Mouse (Mus musculus) thymus, postnatal 36 days (tissue): Measurements from ENCODE around the gene Tpst1.
A peak's percentile ranks its signal among the peaks of the same experiment; 100 is the strongest.

Experiments
- DNase-seq, 2 experiments: peaks; one replicate each; pipeline ENCODE4 v3.0.0; 2022; ENCODE audit warnings: mixed read lengths in 2 of 2

The Tpst1 gene

DNA sequence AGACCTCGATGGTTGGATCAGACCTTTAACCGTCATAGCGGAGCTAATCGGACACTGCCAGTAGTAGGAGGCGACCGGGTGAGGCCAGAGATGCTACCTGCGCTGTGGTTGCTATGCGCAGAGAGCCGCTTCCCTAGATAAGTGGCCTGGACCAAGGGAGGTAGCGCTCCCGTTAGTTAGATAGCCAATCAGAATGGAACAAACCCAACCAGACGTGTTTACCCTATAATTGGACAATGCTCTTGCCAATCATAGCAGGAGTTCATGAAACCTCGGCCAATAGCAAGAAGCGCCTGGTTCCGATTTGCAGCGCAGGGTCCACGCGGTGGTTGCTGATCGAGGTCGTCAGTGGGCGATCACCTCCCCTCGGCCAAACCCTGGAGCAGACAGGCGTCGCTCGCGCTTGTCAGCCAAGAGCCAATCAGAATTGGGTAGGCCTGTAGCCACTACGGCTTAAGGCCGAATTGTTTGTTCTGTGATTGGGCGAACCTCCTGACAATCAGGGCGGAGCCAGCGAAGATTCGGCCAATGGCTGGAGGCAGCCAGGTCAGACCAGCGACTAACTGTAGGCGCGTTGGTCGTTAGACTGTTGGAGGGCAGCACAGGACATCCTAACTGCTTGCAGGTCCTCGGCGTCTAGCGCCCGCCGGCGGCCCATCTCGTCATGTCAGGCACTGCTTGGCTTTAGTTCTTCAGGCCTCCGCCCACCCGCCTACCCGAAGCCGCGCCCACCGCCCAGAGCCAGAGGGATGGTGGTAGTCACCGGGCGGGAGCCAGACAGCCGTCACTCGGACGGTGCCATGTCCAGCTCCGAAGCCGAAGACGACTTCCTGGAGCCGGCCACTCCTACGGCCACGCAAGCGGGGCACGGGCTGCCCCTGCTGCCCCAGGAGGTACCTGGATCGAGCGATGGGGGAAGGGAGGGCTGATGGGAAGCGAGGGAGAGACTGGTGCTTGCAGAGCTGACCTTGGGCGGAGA lies 71.5 kb downstream of the Tpst1 start, which contains the start of gene Kctd7:
Gene Kctd7, plus strand, starts transcription at position 528 of the 979 bp plus-strand sequence.
- DNase-seq: peak; percentile 91 to 93

DNA sequence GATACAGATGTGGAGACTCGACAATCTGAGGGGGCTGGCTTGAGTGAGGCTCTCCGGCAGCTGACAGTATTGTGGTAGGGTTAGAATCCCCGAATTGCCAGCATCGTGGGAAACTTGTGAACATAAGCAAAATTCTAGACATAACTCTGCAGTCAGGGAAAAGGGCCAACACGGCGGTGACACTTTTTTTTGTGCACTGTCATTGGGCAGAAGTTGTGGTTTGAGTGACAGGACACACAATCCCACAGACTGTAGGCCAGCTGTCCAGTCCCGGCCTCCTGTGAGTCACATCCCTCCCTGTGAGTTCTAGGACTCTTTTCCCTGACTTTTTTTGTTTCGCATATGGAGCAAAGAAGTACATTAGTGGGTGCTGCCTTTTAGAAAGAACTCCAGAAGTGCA lies 72.8 kb downstream of the Tpst1 start:
- DNase-seq: no peak

DNA sequence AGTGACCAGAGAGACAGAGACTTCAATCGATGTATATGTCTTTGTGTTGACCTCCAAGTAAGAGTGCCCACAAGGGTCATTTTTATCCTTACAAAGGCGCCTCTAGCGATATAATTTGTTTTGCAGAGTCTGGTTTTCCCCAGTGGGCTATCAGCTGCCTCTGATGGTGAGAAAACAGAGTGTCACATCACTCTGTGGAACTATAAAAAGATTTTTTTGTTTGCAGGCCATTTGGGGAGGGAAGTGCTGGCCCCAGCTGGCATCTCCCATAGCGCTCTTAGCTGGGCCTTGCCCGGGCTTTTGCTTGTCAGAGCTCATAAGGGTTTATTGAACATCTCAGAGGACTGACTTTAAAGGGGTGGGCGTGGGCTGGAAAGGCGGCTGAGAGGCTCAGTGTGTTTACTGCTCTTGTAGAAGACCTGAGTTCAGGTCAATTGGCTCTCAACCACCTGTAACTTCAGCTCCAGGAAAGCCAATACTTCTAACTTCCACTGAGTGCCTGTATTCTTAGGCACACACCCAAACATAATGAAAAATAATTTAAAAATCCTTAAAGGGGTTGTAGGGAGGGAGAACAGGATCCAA lies 76.7 kb downstream of the Tpst1 start:
- DNase-seq: no peak

DNA sequence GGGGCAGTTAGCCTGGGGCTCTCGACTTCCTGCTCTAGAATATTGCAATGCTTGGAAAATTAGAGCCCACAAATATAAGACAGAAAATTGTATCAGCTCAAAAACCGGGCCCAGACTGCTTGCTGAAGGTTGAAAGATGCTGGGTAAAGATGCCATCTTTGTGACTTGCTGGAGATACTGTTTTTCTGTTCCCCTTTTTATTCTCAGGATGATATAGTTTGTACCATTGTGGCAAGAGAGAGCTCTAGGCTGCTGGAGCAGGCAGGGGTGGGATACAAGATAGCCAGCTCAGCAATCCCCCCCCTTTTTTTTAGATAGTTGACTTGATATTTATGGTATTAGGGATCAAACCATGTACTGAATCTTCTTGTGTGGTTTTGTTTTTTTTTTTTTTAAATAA lies 81.2 kb downstream of the Tpst1 start:
- DNase-seq: no peak

DNA sequence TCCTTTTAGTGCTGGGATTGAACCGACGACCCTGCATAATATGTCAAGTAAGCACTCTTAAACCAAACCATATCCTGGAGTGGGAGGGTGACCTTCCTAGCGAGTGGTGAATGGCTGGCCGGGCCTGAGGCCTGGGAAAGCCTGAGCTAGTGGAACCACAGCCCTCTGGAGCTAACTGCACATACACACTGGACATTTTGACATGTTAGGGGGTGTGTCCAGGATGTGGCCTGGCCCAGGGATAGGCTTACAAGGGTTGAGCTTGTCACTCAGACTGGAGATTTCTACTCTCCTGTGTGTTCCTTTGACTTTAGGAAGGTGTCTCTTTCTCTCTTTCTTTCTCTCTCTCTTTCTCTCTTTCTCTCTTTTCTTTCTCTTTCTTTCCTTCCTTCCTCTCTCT lies 85.4 kb downstream of the Tpst1 start:
- DNase-seq: no peak

DNA sequence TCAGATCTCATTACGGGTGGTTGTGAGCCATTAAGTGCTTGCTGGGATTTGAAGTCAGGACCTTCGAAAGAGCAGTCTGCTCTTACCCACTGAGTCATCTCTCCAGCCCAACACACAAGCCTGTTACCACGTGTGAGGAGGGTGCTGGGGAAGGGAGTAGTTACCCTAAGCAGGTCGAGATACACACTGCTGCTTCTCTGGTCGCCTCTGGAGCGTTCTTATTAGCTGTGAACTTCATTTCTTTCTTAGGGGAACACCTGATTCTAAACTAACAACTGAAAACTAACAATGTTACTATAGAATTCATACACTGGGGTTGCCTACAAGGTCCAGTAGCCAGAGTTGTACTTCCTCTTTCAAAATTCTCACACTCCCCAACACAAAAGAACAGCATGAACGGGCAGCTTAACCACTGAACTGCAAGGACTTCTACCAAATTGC lies 86.7 kb downstream of the Tpst1 start:
- DNase-seq: no peak

DNA sequence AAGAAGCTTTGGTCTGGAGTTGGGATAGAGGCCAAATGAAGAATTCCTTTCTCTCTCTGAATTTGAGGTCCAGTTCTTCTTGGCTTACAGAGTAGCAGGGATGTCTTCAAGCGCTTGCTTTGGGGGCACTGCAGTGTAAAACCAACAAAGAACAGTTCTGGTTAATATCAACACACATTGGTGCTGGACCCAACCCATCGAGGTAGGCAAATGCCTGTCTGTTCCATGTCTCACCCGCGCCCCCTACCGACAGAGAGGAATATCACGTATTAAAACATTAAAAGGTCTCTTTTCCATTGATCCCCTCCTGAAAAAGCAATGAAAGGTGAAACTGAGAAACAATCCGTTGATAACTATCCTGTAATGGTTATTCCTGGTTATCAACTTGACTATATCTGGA lies 90.5 kb downstream of the Tpst1 start:
- peak; percentile 62 to 72 for DNase-seq

DNA sequence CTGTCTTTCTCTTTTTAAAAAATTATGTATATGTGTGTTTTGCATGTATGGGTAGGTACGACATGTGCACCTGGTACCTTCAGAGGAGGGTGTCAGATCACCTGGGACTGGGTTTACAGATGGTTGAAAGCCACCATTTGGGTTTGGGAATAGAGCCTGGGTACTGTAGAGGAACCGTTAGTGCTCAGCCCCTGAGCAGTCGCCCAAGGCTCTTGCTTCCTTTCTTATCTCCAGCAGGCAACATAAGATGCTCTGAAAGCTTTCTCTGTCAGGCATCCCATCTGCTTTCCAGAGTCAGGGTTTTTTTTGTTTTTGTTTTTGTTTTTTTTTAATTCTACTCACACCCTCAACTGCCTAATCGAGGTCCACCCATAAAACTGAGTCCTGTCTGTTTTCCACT lies 92.1 kb downstream of the Tpst1 start:
- no peak for DNase-seq

DNA sequence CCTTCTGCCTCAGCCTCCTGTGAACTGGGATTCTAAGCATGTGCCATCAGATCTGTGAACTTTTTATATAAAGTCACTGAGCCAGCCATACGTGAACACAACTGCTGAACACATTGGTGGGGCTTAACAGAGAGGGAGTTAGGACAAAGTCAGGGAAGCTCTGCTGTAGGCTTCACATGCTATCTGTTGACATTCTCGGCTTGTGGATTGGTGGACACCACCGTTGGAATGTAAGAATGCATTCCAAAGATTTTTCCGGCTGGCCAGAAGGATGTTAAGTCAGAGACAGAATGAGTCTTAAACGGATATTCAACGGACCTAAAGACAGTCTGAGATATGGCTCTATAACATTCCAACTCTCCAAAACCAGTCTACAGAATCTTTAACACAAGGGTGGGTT lies 96.0 kb downstream of the Tpst1 start:
- DNase-seq: no peak

DNA sequence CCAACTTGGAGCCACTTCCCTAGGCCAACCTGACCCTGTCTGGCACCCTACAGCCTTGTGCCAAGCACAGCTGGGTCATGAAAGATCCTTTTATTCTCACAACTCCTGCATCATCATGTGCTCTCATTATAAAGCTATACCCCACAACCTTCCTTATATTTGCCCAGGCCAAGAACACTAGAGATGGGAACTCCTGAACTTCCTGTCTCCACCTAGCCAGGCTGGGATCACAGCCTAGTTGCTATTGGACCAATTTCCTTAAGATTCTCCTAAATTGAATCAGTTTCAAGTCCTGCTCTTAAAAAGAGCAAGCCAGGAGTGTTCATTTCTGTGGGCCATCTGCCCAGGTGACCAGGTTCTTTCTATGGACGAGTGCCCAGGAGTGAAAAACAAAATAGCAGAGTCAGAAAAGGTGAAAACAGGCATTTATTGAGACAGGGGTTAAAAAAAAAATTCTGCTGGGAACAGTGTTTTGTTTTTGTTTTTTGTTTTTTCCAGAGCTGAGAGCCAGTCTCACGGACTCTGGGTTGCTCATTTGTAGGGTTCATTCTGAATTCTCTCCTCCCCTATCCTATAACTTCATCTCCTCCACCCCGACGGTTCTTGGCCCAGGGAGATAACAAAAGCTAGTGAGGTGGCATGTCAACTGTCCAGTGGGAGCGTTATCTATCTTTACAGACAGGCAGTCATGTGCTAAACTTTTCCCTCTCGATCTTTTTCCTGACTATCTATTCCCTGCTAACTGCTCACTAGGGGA lies 97.7 kb downstream of the Tpst1 start:
- no peak for DNase-seq

DNA sequence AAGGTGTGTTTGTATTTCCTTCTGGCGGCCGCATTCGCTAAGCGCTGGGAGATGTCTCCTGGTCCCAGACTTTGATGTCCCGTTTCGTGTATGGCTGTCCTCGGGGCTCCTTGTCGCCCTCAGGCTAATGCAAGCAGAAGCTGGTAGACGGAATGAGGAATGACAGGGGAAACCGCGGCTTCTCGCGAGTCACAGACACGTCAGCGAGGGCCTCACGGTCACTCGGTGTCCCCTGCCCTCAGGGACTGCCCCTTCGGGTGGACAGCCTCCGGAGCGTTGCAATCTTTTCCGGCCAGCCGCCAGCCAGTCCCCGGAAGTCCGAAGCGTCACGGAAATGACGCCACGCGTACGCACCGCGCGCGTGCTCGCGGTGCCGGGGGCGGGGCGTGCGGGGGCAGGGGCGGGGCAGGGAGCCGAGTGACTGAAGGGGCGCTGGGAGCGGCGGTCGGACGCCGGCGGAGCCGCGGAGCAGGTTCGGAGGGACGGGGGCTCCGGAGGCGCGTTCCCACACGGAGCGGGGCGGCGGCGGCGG lies 98.4 kb downstream of the Tpst1 start, which contains the start of gene Rabgef1:
Gene Rabgef1, plus strand, starts transcription at position 376 of the 532 bp plus-strand sequence.
- DNase-seq: peak; percentile 88 to 89

DNA sequence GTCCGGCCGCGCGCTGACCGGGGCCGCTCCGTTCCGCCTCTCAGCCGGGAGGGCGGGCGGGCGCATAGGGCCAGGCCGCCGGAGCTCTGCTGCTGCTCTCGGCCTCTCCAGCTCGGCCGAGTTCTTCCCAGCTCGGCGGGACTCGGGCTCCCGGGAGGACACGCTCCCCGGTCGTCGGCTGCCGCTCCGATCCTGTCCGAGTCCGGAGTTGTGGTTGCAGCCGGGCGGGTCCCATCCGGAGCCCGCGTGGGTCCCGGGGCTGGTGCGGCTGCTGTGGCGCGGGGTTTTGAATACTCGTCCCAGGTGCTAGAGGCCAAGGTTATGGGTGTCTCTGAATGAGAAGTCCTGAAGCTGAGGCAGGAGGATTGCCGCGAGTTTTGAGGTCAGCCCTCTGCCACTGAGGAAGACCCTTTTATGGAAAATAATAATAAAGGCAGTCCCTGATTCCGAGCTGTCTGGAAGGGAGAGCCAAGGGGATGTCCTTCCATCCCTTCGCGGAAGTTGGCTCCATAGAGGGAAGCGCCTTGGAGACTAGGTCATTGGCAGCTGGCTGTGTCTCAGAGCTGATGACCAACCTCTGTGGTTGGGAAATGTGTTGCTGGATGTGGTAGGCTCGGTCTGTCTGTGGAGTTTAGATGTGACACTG lies 99.0 kb downstream of the Tpst1 start:
- DNase-seq: no peak

DNA sequence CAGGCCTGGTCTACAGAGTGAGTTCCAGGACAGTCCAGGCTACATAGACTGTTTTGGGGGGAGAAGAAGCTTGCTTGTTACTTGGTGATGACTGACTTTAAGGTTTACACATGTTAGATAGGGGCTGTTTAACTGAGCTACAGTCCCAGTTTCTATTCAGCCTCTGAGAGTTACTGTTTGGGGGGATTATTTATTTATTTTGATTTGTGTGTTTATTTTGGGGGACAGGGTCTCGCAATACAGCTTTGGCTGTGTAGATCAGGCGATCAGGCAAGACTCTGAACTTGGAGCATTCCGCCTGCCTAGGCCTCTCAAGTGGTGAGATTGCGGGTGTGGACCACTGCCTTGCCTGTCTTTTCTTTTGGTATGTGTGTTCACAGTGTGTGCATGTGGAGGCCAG lies 99.9 kb downstream of the Tpst1 start:
- no peak for DNase-seq

DNA sequence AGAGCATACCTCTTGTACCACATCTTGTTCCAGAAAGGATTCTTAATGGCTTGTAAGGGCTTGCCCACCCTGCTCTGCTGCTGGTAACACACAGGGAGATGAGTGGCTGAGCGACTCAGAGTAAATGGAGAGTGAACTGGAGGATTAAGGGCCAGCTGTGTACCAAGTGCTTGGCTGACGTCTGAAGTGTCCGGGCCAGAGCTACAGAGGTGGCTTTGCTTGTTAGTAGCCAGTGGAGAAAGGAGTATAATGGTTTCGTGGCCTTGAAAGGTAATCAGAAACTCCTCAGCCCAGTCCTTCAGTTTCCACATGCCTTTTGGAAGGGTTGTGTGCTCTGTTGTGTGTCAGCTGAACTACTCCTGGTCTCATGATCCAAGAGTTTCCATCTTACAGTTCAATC lies 104.7 kb downstream of the Tpst1 start:
- no peak for DNase-seq

DNA sequence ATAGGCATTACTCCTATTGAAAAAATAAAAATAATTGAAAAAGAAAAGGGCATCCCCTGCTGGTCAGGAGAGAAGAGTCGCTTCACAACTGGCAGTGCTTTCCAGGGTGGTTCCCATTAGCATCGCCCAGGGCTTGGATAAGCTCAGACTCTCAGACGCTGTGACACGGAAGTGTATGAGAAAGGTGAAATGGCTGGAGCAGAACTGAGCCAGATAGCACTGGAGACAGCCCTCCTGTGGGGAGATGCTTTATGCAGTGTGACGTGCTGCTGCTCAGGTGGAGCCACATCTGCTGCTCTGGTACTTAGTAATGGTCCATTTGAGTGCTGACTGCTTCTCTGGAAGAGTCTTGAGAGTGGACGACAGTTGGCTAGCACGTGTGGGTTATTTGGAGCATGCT lies 107.2 kb downstream of the Tpst1 start:
- DNase-seq: no peak

DNA sequence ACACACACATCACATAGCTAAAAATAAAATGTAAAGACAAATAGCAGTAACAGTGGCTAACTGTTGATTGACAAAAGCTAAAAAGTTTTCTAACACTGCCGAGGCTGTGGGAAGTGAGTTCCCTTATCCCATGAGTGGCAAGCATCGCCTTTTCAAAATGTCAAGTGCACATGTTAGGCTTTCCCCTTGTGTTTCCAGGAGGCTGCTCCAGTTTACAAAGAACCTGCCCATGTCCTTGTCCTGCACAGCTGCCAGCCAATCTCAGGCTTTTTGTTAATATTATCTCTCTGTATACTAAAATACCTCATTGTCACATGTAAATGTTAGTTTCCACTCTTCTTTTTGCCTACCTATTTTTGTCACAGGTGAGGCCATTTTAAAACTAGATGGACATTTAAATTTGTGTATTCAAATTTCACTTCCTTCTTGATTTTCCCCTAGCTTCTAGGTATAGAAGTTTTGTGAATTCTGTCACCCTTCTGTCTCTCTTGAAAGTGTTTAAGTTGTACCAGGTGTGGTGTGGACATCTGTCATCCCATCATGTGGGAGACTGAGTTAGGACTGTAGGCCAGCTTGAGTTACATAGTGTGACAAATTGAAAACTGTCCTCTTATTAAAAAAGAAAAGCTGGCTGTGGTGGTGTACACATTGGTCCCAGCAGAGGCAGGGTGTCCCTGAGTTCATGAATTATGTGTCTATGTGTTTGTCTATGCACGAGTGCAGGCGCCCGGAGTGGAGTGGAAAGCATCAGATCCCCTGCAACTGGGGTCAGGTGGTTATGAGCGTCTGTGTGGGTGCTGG lies 108.8 kb downstream of the Tpst1 start:
- DNase-seq: no peak

DNA sequence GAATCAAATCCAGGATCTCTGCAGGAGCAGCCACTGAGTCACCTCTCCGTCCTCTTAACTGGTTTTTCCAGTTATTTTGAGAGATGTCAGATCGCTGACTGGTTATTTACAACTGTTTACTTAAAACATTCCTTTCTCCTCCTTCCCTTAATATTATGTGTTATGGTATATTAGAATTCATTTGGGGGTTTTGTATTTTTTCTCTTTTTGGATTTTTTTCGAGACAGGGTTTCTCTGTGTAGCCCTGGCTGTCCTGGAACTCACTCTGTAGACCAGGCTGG lies 109.4 kb downstream of the Tpst1 start:
- DNase-seq: no peak

DNA sequence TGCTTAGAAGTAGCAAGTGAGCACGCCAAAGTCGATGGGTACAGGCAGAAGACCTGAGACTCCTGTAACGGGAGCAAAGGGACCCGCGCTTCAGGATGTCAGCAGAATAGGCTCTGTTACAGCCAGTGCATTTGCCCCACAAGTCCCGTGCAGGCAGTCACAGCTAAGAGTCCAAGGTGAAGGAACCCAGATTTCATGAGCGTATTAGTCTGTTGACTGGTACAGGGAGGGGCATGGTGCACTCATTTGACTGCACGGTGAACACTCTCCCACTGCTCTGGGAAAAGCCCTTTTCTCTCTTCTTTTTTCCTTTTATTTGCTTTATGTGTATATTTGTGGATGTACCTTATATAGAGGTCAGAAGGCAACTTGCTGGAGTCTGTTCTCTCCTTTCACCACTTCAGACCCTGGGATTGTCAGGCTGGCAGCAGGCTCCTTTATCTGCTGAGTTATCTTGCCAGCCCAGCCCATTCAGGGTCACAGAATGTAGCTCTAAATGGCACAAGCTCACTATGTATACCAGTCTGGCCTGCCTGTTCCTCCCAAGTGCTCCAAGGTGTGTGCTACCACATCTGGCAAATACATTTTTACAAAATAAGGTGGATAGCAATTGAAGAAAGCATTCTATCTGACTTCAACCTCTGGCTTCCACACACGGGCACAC lies 111.2 kb downstream of the Tpst1 start:
- DNase-seq: no peak

DNA sequence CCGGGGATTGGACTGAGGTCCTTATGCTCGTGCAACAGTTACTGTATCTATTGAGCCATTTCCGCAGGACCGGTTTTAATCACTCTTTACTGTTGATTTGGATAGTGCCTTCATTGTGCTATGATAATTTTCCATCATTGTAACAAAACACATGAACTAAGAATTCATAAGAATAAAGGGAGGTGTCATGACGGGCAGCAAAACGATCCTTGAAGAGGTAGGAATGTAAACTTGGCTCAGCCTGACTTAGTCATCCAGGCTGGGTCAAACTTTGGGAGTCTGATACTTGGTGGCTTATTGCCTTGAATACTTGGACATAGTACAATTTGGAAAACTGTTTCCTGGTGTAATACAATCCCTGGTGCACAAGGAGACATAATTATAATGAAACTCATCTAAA lies 112.2 kb downstream of the Tpst1 start:
- no peak for DNase-seq
